Mouse (Mus musculus) olfactory bulb, adult 2 months (tissue): ENCODE results near the gene Ankrd44.

ENCODE experiments used
- CTCF ChIP-seq: fragments of 200-500 bp; IDR thresholded peaks from 2 replicates; pipeline ENCODE4 v1.5.1; 2012; ENCODE audit warnings: low read depth, mild to moderate bottlenecking, low read length, moderate library complexity; ENCODE audit not compliant: insufficient read depth
- POLR2A ChIP-seq: fragments of 200-500 bp; IDR thresholded peaks from 2 replicates; pipeline ENCODE4 v1.6.1; 2012; ENCODE audit warnings: mild to moderate bottlenecking, low read depth, low read length, moderate library complexity; ENCODE audit not compliant: insufficient read depth

DNA sequence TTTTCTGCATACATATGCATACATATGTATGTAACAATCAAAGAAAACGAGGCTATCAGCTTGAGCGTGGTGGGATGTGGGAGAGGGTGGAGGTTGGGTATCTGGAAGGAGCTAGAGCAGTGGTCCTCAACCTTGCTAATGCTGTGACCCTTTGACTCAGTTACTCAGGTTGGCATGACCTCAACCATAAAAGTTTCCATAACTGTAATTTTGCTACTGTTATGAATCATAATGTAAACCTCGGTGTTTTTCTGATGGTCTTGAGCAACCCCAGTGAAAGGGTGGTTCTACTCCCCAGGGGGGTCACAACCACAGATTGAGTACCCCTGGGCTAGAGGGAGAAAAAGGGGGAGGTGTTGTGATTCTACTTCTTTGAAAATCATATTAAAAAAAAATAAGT is 9.3 kb upstream of the Ankrd44 start:
- TF ChIP-seq CTCF (no peak), POLR2A (no peak)
